Mouse (Mus musculus) erythroblast, embryonic 14.5 days (primary cell): ENCODE data around the gene Ank3. TPM values are rescaled to one million over a fixed set of nuclear protein-coding genes. Genes with fewer than 3 reads are reported as not detected.

ENCODE experiments used
- H3K27me3 ChIP-seq: 2 replicates; pipeline ENCODE4 v1.6.1; 2012; ENCODE audit warnings: inconsistent platforms; ENCODE audit not compliant: control insufficient read depth
- H3K36me3 ChIP-seq: 2 replicates; pipeline ENCODE4 v1.6.1; 2012; ENCODE audit warnings: mild to moderate bottlenecking, inconsistent platforms; ENCODE audit not compliant: control insufficient read depth
- H3K4me1 ChIP-seq: 2 replicates; pipeline ENCODE4 v1.6.1; 2012; ENCODE audit warnings: inconsistent platforms; ENCODE audit not compliant: control insufficient read depth
- H3K4me3 ChIP-seq: replicated peaks from 2 replicates; pipeline ENCODE3; 2012; ENCODE audit warnings: moderate library complexity, mild to moderate bottlenecking, inconsistent platforms
- H3K9me3 ChIP-seq: 2 replicates; pipeline ENCODE4 v1.6.1; 2012; ENCODE audit warnings: low read length, inconsistent platforms, mixed read lengths; ENCODE audit not compliant: control insufficient read depth
- GATA1 ChIP-seq: IDR thresholded peaks from 2 replicates; pipeline ENCODE4 v1.6.1; 2012; ENCODE audit warnings: low read length, inconsistent platforms, mixed read lengths
- TAL1 ChIP-seq: IDR thresholded peaks from 3 replicates; pipeline ENCODE4 v1.6.1; 2012; ENCODE audit warnings: low read length, inconsistent platforms, mixed read lengths
- polyA plus RNA-seq: library from polyadenylated mRNA; stranded (reverse); fragments of >175 nt; gene quantifications from 2 replicates; pipeline ENCODE4 v1.2.3, GENCODE M21; 2012

Ank3 gene
- polyA plus RNA-seq, 1 experiment, result 0.03 TPM

GRCm38 (mm10) chr10:69946271-69946670, 547.7 kb downstream of the Ank3 start:
- H3K9me3 ChIP-seq, result no peaks in the 10 kb centered on the region
- no peak for TF ChIP-seq TAL1
- TF ChIP-seq GATA1, result no peak

GRCm38 (mm10) chr10:69947093-69947492, 548.5 kb downstream of the Ank3 start:
- no peak overlapping the region for H3K4me3 ChIP-seq
- TF ChIP-seq GATA1, result no peak
- no peak for TF ChIP-seq TAL1
- no peaks in the 10 kb centered on the region for H3K27me3 ChIP-seq
- no peaks in the 10 kb centered on the region for H3K36me3 ChIP-seq
- no peaks in the 10 kb centered on the region for H3K9me3 ChIP-seq
- no peaks in the 10 kb centered on the region for H3K4me1 ChIP-seq

More at GRCm38 (mm10) chr10:69946271-69946670, 547.7 kb downstream of the Ank3 start:
- Histone ChIP-seq H3K4me3 (no peak overlapping the region), H3K36me3 (no peaks in the 10 kb centered on the region), H3K4me1 (no peaks in the 10 kb centered on the region), H3K27me3 (no peaks in the 10 kb centered on the region)

GRCm38 (mm10) chr10:69950236-69950918, 551.8 kb downstream of the Ank3 start:
- TF ChIP-seq TAL1, result no peak
- H3K9me3 ChIP-seq, result no peaks in the 10 kb centered on the region

GRCm38 (mm10) chr10:69950919-69951236, 552.3 kb downstream of the Ank3 start:
- Histone ChIP-seq H3K9me3 (no peaks in the 10 kb centered on the region), H3K4me3 (no peak overlapping the region), H3K4me1 (no peaks in the 10 kb centered on the region), H3K27me3 (no peaks in the 10 kb centered on the region), H3K36me3 (no peaks in the 10 kb centered on the region; the same call in 1 of the 2 replicates)
- no peak for TF ChIP-seq GATA1
- TF ChIP-seq TAL1, result no peak

More at GRCm38 (mm10) chr10:69950236-69950918, 551.8 kb downstream of the Ank3 start:
- H3K4me3 ChIP-seq, result no peak overlapping the region
- H3K4me1 ChIP-seq, result no peaks in the 10 kb centered on the region
- no peaks in the 10 kb centered on the region for H3K36me3 ChIP-seq
- H3K27me3 ChIP-seq, result no peaks in the 10 kb centered on the region

GRCm38 (mm10) chr10:69951426-69951825, 552.9 kb downstream of the Ank3 start:
- no peaks in the 10 kb centered on the region for H3K9me3 ChIP-seq
- TF ChIP-seq GATA1 (no peak), TAL1 (no peak)
- no peaks in the 10 kb centered on the region for H3K4me1 ChIP-seq
- no peak overlapping the region for H3K4me3 ChIP-seq
- H3K27me3 ChIP-seq, result no peaks in the 10 kb centered on the region
- H3K36me3 ChIP-seq, result no peaks in the 10 kb centered on the region; the same call in 1 of the 2 replicates

- H3K4me1 ChIP-seq, result no peaks in the 10 kb centered on the region
- no peaks in the 10 kb centered on the region for H3K27me3 ChIP-seq
- H3K4me3 ChIP-seq, result no peak overlapping the region
- TF ChIP-seq GATA1 (no peak), TAL1 (no peak)
- H3K36me3 ChIP-seq, result no peaks in the 10 kb centered on the region; the same call in 1 of the 2 replicates
- no peaks in the 10 kb centered on the region for H3K9me3 ChIP-seq
Measured at GRCm38 (mm10) chr10:69952316-69952715, 553.7 kb downstream of the Ank3 start.

GRCm38 (mm10) chr10:69954657-69955267, 556.2 kb downstream of the Ank3 start:
- no peak for TF ChIP-seq GATA1
- no peak for TF ChIP-seq TAL1
- no peaks in the 10 kb centered on the region for H3K9me3 ChIP-seq
- no peaks in the 10 kb centered on the region for H3K4me1 ChIP-seq
- H3K4me3 ChIP-seq, result no peak overlapping the region
- H3K36me3 ChIP-seq, result no peaks in the 10 kb centered on the region; the same call in 1 of the 2 replicates
- H3K27me3 ChIP-seq, result no peaks in the 10 kb centered on the region

- Histone ChIP-seq H3K36me3 (no peaks in the 10 kb centered on the region; the same call in 1 of the 2 replicates), H3K4me1 (peaks cover 6% of the 10 kb centered on the region), H3K4me3 (no peak overlapping the region), H3K9me3 (no peaks in the 10 kb centered on the region), H3K27me3 (no peaks in the 10 kb centered on the region)
- TF ChIP-seq GATA1 (no peak), TAL1 (no peak)
Measured at GRCm38 (mm10) chr10:69962226-69962625, 563.7 kb downstream of the Ank3 start.

- Histone ChIP-seq H3K4me1 (peaks cover 6% of the 10 kb centered on the region), H3K4me3 (no peak overlapping the region), H3K9me3 (no peaks in the 10 kb centered on the region), H3K27me3 (no peaks in the 10 kb centered on the region), H3K36me3 (no peaks in the 10 kb centered on the region; the same call in 1 of the 2 replicates)
- TF ChIP-seq GATA1, result no peak
- no peak for TF ChIP-seq TAL1
Measured at GRCm38 (mm10) chr10:69962976-69963375, 564.4 kb downstream of the Ank3 start.

- TF ChIP-seq GATA1, result no peak
- no peak for TF ChIP-seq TAL1
- H3K4me1 ChIP-seq, result peaks cover 10% of the 10 kb centered on the region
- no peak overlapping the region for H3K4me3 ChIP-seq
- no peaks in the 10 kb centered on the region for H3K9me3 ChIP-seq
- H3K36me3 ChIP-seq, result no peaks in the 10 kb centered on the region; the same call in 1 of the 2 replicates
- H3K27me3 ChIP-seq, result no peaks in the 10 kb centered on the region
Measured at GRCm38 (mm10) chr10:69964611-69965010, 566.0 kb downstream of the Ank3 start.
